Mouse (Mus musculus) MEL (cell line): Measurements from ENCODE around the gene Acss1. TPM values are rescaled to one million over a fixed set of nuclear protein-coding genes. Genes with fewer than 3 reads are reported as not detected.

Experiments
- DNase-seq: peaks from one replicate; pipeline ENCODE4 v3.0.0; 2011; ENCODE audit warnings: low read depth, low spot score
- H3K27ac ChIP-seq: 2 replicates; pipeline ENCODE4 v1.5.1; 2012; ENCODE audit warnings: low read depth, mild to moderate bottlenecking, control low read depth, low read length, moderate library complexity; ENCODE audit not compliant: control insufficient read depth
- H3K27me3 ChIP-seq, 2 experiments: fragments of 150-350 bp in 1 of 2; sonication (generic) in 1 of 2; 2 replicates each; pipeline ENCODE4 v1.6.1; 2012; ENCODE audit warnings: low read length in 2 of 2, mild to moderate bottlenecking in 2 of 2, improper control_type of control experiment in 1 of 2, moderate library complexity in 1 of 2; ENCODE audit not compliant: insufficient read depth in 2 of 2, control insufficient read depth in 1 of 2
- H3K36me3 ChIP-seq, 2 experiments: 2 replicates each; pipeline ENCODE4 v1.6.1; 2012 to 2014; ENCODE audit warnings: low read length in 2 of 2, improper control_type of control experiment in 1 of 2, inconsistent platforms in 1 of 2, mild to moderate bottlenecking in 1 of 2; ENCODE audit not compliant: insufficient read depth in 2 of 2, control insufficient read depth in 1 of 2
- H3K4me1 ChIP-seq, 2 experiments: fragments of 150-350 bp in 1 of 2; sonication (generic) in 1 of 2; 2 replicates each; pipeline ENCODE4 v1.6.1; 2012; ENCODE audit warnings: low read length in 2 of 2, improper control_type of control experiment in 1 of 2, mild to moderate bottlenecking in 1 of 2; ENCODE audit not compliant: insufficient read depth in 2 of 2, control insufficient read depth in 1 of 2
- H3K4me3 ChIP-seq, 2 experiments: fragments of 150-350 bp in 1 of 2; sonication (generic) in 1 of 2; 2 replicates each; pipeline ENCODE4 v1.5.1; 2012; ENCODE audit warnings: low read depth in 2 of 2, low read length in 2 of 2, mild to moderate bottlenecking in 2 of 2, moderate library complexity in 2 of 2, control low read depth in 1 of 2, improper control_type of control experiment in 1 of 2; ENCODE audit not compliant: control insufficient read depth in 1 of 2, insufficient read depth in 1 of 2
- H3K79me2 ChIP-seq: 2 replicates; pipeline ENCODE4 v1.6.1; 2012; ENCODE audit warnings: mild to moderate bottlenecking, low read length, moderate library complexity; ENCODE audit not compliant: control insufficient read depth, poor library complexity, insufficient read depth
- H3K9ac ChIP-seq: 2 replicates; pipeline ENCODE4 v1.6.1; 2012; ENCODE audit warnings: low read depth, mild to moderate bottlenecking, control low read depth, low read length, moderate library complexity; ENCODE audit not compliant: control insufficient read depth, poor library complexity, severe bottlenecking
- H3K9me3 ChIP-seq: fragments of 150-350 bp; sonication (generic); replicated peaks from 2 replicates; pipeline ENCODE4 v1.6.1; 2012; ENCODE audit warnings: mild to moderate bottlenecking, low read length, improper control_type of control experiment, moderate library complexity; ENCODE audit not compliant: insufficient read depth
- BHLHE40 ChIP-seq: IDR thresholded peaks from 2 replicates; pipeline ENCODE4 v1.6.1; 2012; ENCODE audit warnings: low read depth, mild to moderate bottlenecking, inconsistent platforms, low read length, improper control_type of control experiment, borderline replicate concordance
- CTCF ChIP-seq, 3 experiments: IDR thresholded peaks in 2 of 3; conservative IDR thresholded peaks in 1 of 3; 2 replicates each; pipeline ENCODE4 v1.5.1; 2011 to 2012; ENCODE audit warnings: low read length in 3 of 3, low read depth in 2 of 3, mild to moderate bottlenecking in 2 of 3, improper control_type of control experiment in 1 of 3, inconsistent platforms in 1 of 3, mixed read lengths in 1 of 3, moderate library complexity in 1 of 3; ENCODE audit not compliant: control insufficient read depth in 1 of 3, insufficient read depth in 1 of 3, poor library complexity in 1 of 3, severe bottlenecking in 1 of 3
- ELF1 ChIP-seq: IDR thresholded peaks from 2 replicates; pipeline ENCODE4 v1.6.1; 2014; ENCODE audit warnings: low read depth, mild to moderate bottlenecking, inconsistent platforms, low read length, improper control_type of control experiment, moderate library complexity
- EP300 ChIP-seq, 2 experiments: IDR thresholded peaks; 2 replicates each; pipeline ENCODE4 v1.6.1; 2011; ENCODE audit warnings: improper control_type of control experiment in 2 of 2, low read length in 2 of 2, low read depth in 1 of 2, mild to moderate bottlenecking in 1 of 2
- ETS1 ChIP-seq: IDR thresholded peaks from 2 replicates; pipeline ENCODE4 v1.6.1; 2012; ENCODE audit warnings: low read depth, mild to moderate bottlenecking, inconsistent platforms, low read length, improper control_type of control experiment, moderate library complexity
- GABPA ChIP-seq: IDR thresholded peaks from 2 replicates; pipeline ENCODE4 v1.6.1; 2012; ENCODE audit warnings: low read depth, mild to moderate bottlenecking, inconsistent platforms, low read length, improper control_type of control experiment, moderate library complexity
- HCFC1 ChIP-seq: IDR thresholded peaks from 2 replicates; pipeline ENCODE4 v1.6.1; 2012; ENCODE audit warnings: low read depth, mild to moderate bottlenecking, inconsistent platforms, low read length, improper control_type of control experiment, moderate library complexity
- JUND ChIP-seq: IDR thresholded peaks from 2 replicates; pipeline ENCODE4 v1.6.1; 2011; ENCODE audit warnings: low read depth, mild to moderate bottlenecking, improper control_type of control experiment, low read length
- KAT2A ChIP-seq: conservative IDR thresholded peaks from 2 replicates; pipeline ENCODE4 v1.6.1; 2012; ENCODE audit warnings: low read depth, low read length, improper control_type of control experiment, inconsistent platforms
- MAX ChIP-seq: IDR thresholded peaks from 2 replicates; pipeline ENCODE4 v1.6.1; 2011; ENCODE audit warnings: low read length, improper control_type of control experiment
- MAZ ChIP-seq: IDR thresholded peaks from 2 replicates; pipeline ENCODE4 v1.6.1; 2012; ENCODE audit warnings: low read depth, mild to moderate bottlenecking, inconsistent platforms, low read length, improper control_type of control experiment
- MEF2A ChIP-seq: IDR thresholded peaks from 2 replicates; pipeline ENCODE4 v1.6.1; 2014; ENCODE audit warnings: low read depth, mild to moderate bottlenecking, inconsistent platforms, low read length, improper control_type of control experiment; ENCODE audit not compliant: poor library complexity, insufficient replicate concordance, severe bottlenecking; ENCODE audit errors: extremely low read depth
- MXI1 ChIP-seq: IDR thresholded peaks from 2 replicates; pipeline ENCODE4 v1.6.1; 2011; ENCODE audit warnings: mild to moderate bottlenecking, low read depth, low read length, improper control_type of control experiment
- MYB ChIP-seq: IDR thresholded peaks from 2 replicates; pipeline ENCODE4 v1.6.1; 2011; ENCODE audit warnings: mild to moderate bottlenecking, low read depth, low read length, improper control_type of control experiment
- MYC ChIP-seq: IDR thresholded peaks from 2 replicates; pipeline ENCODE4 v1.6.1; 2011; ENCODE audit warnings: low read depth, mild to moderate bottlenecking, low read length, improper control_type of control experiment, moderate library complexity
- NELFE ChIP-seq: IDR thresholded peaks from 2 replicates; pipeline ENCODE4 v1.6.1; 2011; ENCODE audit warnings: low read depth, low read length, improper control_type of control experiment
- POLR2AphosphoS5 ChIP-seq: IDR thresholded peaks from 2 replicates; pipeline ENCODE4 v1.6.1; 2012; ENCODE audit warnings: low read depth, borderline replicate concordance, mild to moderate bottlenecking, inconsistent platforms, low read length, moderate library complexity, mixed read lengths
- RCOR1 ChIP-seq: IDR thresholded peaks from 2 replicates; pipeline ENCODE4 v1.6.1; 2012; ENCODE audit warnings: low read depth, mild to moderate bottlenecking, inconsistent platforms, low read length, improper control_type of control experiment
- SIN3A ChIP-seq: IDR thresholded peaks from 2 replicates; pipeline ENCODE4 v1.6.1; 2012; ENCODE audit warnings: low read length, improper control_type of control experiment, inconsistent platforms
- SMC3 ChIP-seq: IDR thresholded peaks from 2 replicates; pipeline ENCODE4 v1.6.1; 2011; ENCODE audit warnings: low read depth, low read length, improper control_type of control experiment
- TAL1 ChIP-seq: IDR thresholded peaks from 2 replicates; pipeline ENCODE4 v1.6.1; 2012; ENCODE audit warnings: mild to moderate bottlenecking, inconsistent platforms, low read length, moderate library complexity, mixed read lengths
- UBTF ChIP-seq: IDR thresholded peaks from 2 replicates; pipeline ENCODE4 v1.6.1; 2012; ENCODE audit warnings: low read depth, mild to moderate bottlenecking, inconsistent platforms, low read length, improper control_type of control experiment, moderate library complexity, borderline replicate concordance; ENCODE audit not compliant: insufficient read depth
- USF1 ChIP-seq: IDR thresholded peaks from 2 replicates; pipeline ENCODE4 v1.6.1; 2014; ENCODE audit warnings: low read depth, mild to moderate bottlenecking, inconsistent platforms, low read length, improper control_type of control experiment, moderate library complexity
- USF2 ChIP-seq, 2 experiments: IDR thresholded peaks; 2 replicates each; pipeline ENCODE4 v1.6.1; 2011 to 2012; ENCODE audit warnings: improper control_type of control experiment in 2 of 2, low read length in 2 of 2, borderline replicate concordance in 1 of 2, inconsistent platforms in 1 of 2, low read depth in 1 of 2, mild to moderate bottlenecking in 1 of 2; ENCODE audit not compliant: insufficient read depth in 1 of 2
- polyA plus RNA-seq, 2 experiments: library from polyadenylated mRNA; stranded (reverse) in 1 of 2; unstranded in 1 of 2; fragments of >175 nt in 1 of 2; fragments of >200 nt in 1 of 2; gene quantifications; 2 replicates each; pipeline versions ENCODE4 v1.2.1 to v1.2.4; 2012; ENCODE audit warnings: low replicate concordance in 2 of 2, low read depth in 1 of 2; ENCODE audit not compliant: insufficient read length in 2 of 2, insufficient read depth in 1 of 2, missing spikeins in 1 of 2
- total RNA-seq: library from RNA; depleted of rRNA; stranded (reverse); fragments of 300-350 nt; gene quantifications from 2 replicates; pipeline ENCODE4 v1.2.3, GENCODE M21; 2012

The Acss1 gene
- total and polyA plus RNA-seq, 3 experiments, result 10.2 to 22.6 TPM; not detected in 1

DNA sequence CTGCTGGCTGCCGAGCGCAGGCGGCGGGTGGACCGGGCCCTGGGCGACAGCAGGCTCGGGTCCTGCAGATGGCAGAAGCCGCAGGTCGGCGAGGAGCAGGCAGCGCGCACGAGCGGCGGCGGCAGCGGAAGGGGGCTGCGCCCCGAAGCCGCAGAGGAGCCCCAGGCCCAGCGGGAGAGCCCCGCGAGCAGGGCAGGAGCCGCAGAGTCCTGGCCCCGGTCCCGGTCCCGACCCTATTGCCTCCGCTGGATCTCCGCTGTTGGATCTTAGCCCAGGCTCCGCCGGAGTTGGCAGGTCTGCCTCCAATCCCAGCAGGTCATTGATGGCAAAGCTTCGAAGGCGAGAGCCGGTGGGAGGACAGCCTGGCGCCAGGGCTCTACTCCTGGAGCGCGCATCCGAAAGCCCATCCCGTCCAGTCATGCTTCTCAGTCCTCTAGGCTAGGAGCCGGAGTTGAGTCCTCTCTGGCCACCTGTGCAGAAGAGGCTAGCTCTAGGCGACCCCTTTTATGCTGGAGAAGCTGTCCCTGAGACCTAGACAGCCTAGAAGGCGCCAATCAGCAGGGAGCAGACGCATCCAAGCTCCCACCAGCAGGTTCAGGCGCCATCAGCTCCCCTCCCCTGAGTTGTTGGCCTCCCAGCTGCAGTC is 20.4 kb upstream of the Acss1 start:
- no peak overlapping the region for H3K4me3 ChIP-seq
- no peak for DNase-seq
- no peaks in the 10 kb centered on the region for H3K36me3 ChIP-seq
- no peak overlapping the region for H3K27ac ChIP-seq
- H3K9me3 ChIP-seq, result no peaks in the 10 kb centered on the region
- no peak for TF ChIP-seq TAL1
- TF ChIP-seq KAT2A, result no peak
- TF ChIP-seq USF1, result no peak
- TF ChIP-seq BHLHE40, result no peak
- no peak for TF ChIP-seq EP300 (IDR thresholded peaks at IDR 0.05; ENCODE audit: low read depth in 1 of 2, low read length in 2 of 2)
- no peak for TF ChIP-seq MEF2A
- TF ChIP-seq MYB, result no peak
- no peak for TF ChIP-seq POLR2AphosphoS5
- TF ChIP-seq NELFE, result no peak
- no peak for TF ChIP-seq HCFC1
- TF ChIP-seq RCOR1, result no peak
- TF ChIP-seq MXI1, result no peak
- no peak for TF ChIP-seq SMC3
- no peak for TF ChIP-seq UBTF
- TF ChIP-seq MAX, result no peak
- no peak for TF ChIP-seq ETS1
- no peak for TF ChIP-seq USF2 (IDR thresholded peaks at IDR 0.05; ENCODE audit: borderline replicate concordance in 1 of 2, insufficient read depth in 1 of 2, low read depth in 1 of 2, low read length in 2 of 2)
- TF ChIP-seq, all 39 proteins: peak for 0
- no peaks in the 10 kb centered on the region for H3K79me2 ChIP-seq
- H3K9ac ChIP-seq, result no peak overlapping the region
- H3K4me1 ChIP-seq, result no peaks in the 10 kb centered on the region
- H3K27me3 ChIP-seq, result peaks cover 0 to 2% of the 10 kb centered on the region in 2 experiments; a peak in 2 of 4 replicates

- no peak for DNase-seq
Observed at GRCm38 (mm10) chr2:150687871-150688540, 19.7 kb upstream of the Acss1 start.

More at GRCm38 (mm10) chr2:150687871-150688540, 19.7 kb upstream of the Acss1 start:
- H3K36me3 ChIP-seq, result no peaks in the 10 kb centered on the region
- H3K27me3 ChIP-seq, result peaks cover 0 to 2% of the 10 kb centered on the region in 2 experiments; a peak in 2 of 4 replicates
- no peaks in the 10 kb centered on the region for H3K9me3 ChIP-seq
- H3K79me2 ChIP-seq, result no peaks in the 10 kb centered on the region
- no peak overlapping the region for H3K27ac ChIP-seq
- no peak overlapping the region for H3K4me3 ChIP-seq
- H3K4me1 ChIP-seq, result no peaks in the 10 kb centered on the region
- no peak for TF ChIP-seq MEF2A
- TF ChIP-seq TAL1, result no peak
- TF ChIP-seq SIN3A, result no peak
- TF ChIP-seq MAZ, result no peak
- TF ChIP-seq BHLHE40, result no peak
- TF ChIP-seq HCFC1, result no peak
- no peak for TF ChIP-seq ELF1
- TF ChIP-seq POLR2AphosphoS5, result no peak
- no peak for TF ChIP-seq CTCF (IDR thresholded peaks at IDR 0.05 in 2 of 3, conservative IDR thresholded peaks at IDR 0.05 in 1 of 3; ENCODE audit: control insufficient read depth in 1 of 3, insufficient read depth in 1 of 3, low read depth in 2 of 3, low read length in 3 of 3, poor library complexity in 1 of 3, severe bottlenecking in 1 of 3)
- TF ChIP-seq JUND, result no peak
- TF ChIP-seq KAT2A, result no peak
- no peak for TF ChIP-seq GABPA
- TF ChIP-seq MYC, result no peak
- no peak for TF ChIP-seq RCOR1
- TF ChIP-seq NELFE, result no peak
- no peak overlapping the region for H3K9ac ChIP-seq
